Mouse (Mus musculus) left cerebral cortex, postnatal 36 days (tissue): ENCODE results near the gene Slc6a21. TPM values are rescaled to one million over a fixed set of nuclear protein-coding genes. Genes with fewer than 3 reads are reported as not detected.

Experiments used
- DNase-seq, 2 experiments: peaks; one replicate each; pipeline ENCODE4 v3.0.0; 2021 to 2022; ENCODE audit warnings: low spot score in 2 of 2, mixed read lengths in 1 of 2
- intact Hi-C: fragments of 180-260 bp; cut with DNase I; formaldehyde crosslinking; loops from one replicate; pipeline ENCODE4 v1.15.1; 2025
- total RNA-seq, 2 experiments: library from RNA; stranded (reverse); gene quantifications; 2 replicates each; pipeline ENCODE4 v1.2.3; 2021

Slc6a21 gene
- total RNA-seq: not detected

- DNase-seq: peak; percentile 75 to 78
- intact Hi-C loops: no loop called here
Measured at GRCm38 (mm10) chr7:45277136-45277760, at the start of gene Slc6a21. Gene Slc6a21 (plus strand): TSS chr7:45277513.

GRCm38 (mm10) chr7:45228548-45228947 is 48.8 kb upstream of the Slc6a21 start:
- intact Hi-C loops: no loop called here
- no peak for DNase-seq

- no peak for DNase-seq
- intact Hi-C loops: no loop called here
Measured at GRCm38 (mm10) chr7:45229046-45229445, 48.3 kb upstream of the Slc6a21 start.

- intact Hi-C loops: no loop called here
- DNase-seq: no peak
Measured at GRCm38 (mm10) chr7:45229459-45230203, 47.7 kb upstream of the Slc6a21 start.

- no peak for DNase-seq
- intact Hi-C loops: no loop called here
Measured at GRCm38 (mm10) chr7:45231192-45231591, 46.1 kb upstream of the Slc6a21 start.

GRCm38 (mm10) chr7:45231941-45232340 is 45.4 kb upstream of the Slc6a21 start:
- no peak for DNase-seq
- intact Hi-C loops: loop anchor here (2.0 kb wide), 2 partner anchors 41 to 65 kb away; no protein-coding TSS in a partner anchor

- intact Hi-C loops: loop anchor here (2.0 kb wide), 2 partner anchors 42 to 66 kb away; no protein-coding TSS in a partner anchor
Measured at GRCm38 (mm10) chr7:45232716-45233465, 44.4 kb upstream of the Slc6a21 start.

GRCm38 (mm10) chr7:45233580-45234332 is 43.6 kb upstream of the Slc6a21 start:
- intact Hi-C loops: loop anchor here (2.0 kb wide), 2 partner anchors 43 to 67 kb away; no protein-coding TSS in a partner anchor

More at GRCm38 (mm10) chr7:45232716-45233465, 44.4 kb upstream of the Slc6a21 start:
- peak; percentile 57 to 66 for DNase-seq

GRCm38 (mm10) chr7:45234333-45234841 is 42.9 kb upstream of the Slc6a21 start:
- no peak for DNase-seq
- intact Hi-C loops: no loop called here

More at GRCm38 (mm10) chr7:45233580-45234332, 43.6 kb upstream of the Slc6a21 start:
- peak; percentile 81 to 88 for DNase-seq

GRCm38 (mm10) chr7:45234922-45235571 is 42.3 kb upstream of the Slc6a21 start:
- intact Hi-C loops: no loop called here
- DNase-seq: no peak

GRCm38 (mm10) chr7:45235656-45236180 is 41.6 kb upstream of the Slc6a21 start:
- no peak for DNase-seq
- intact Hi-C loops: no loop called here

GRCm38 (mm10) chr7:45237747-45238699 is 39.3 kb upstream of the Slc6a21 start:
- intact Hi-C loops: no loop called here

GRCm38 (mm10) chr7:45238723-45239496 is 38.4 kb upstream of the Slc6a21 start, which contains the start of gene Cd37:
Gene Cd37 (minus strand): TSS chr7:45239115.
- intact Hi-C loops: no loop called here
- DNase-seq: no peak

More at GRCm38 (mm10) chr7:45237747-45238699, 39.3 kb upstream of the Slc6a21 start:
- no peak for DNase-seq

GRCm38 (mm10) chr7:45240109-45240508 is 37.2 kb upstream of the Slc6a21 start:
- no peak for DNase-seq
- intact Hi-C loops: no loop called here

- intact Hi-C loops: no loop called here
- peak; percentile 54 to 59 for DNase-seq
Measured at GRCm38 (mm10) chr7:45240633-45241388, 36.5 kb upstream of the Slc6a21 start, which contains the start of gene Slc6a16. Gene Slc6a16 (plus strand): TSS chr7:45241085.

- intact Hi-C loops: no loop called here
- DNase-seq: no peak
Measured at GRCm38 (mm10) chr7:45241389-45241749, 35.9 kb upstream of the Slc6a21 start.
